Mouse (Mus musculus) layer of hippocampus, adult 8-10 months (tissue): ENCODE results near the gene Prl6a1. TPM values are rescaled to one million over a fixed set of nuclear protein-coding genes. Genes with fewer than 3 reads are reported as not detected.

Experiments used
- DNase-seq, 2 experiments: peaks; one replicate each; pipeline ENCODE4 v3.0.0; 2022; ENCODE audit warnings: low spot score in 2 of 2
- total RNA-seq, 4 experiments: library from RNA; stranded (reverse); gene quantifications; 2 replicates each; pipeline ENCODE4 v1.2.4; 2022

Gene Prl6a1
- not detected for total RNA-seq

DNA sequence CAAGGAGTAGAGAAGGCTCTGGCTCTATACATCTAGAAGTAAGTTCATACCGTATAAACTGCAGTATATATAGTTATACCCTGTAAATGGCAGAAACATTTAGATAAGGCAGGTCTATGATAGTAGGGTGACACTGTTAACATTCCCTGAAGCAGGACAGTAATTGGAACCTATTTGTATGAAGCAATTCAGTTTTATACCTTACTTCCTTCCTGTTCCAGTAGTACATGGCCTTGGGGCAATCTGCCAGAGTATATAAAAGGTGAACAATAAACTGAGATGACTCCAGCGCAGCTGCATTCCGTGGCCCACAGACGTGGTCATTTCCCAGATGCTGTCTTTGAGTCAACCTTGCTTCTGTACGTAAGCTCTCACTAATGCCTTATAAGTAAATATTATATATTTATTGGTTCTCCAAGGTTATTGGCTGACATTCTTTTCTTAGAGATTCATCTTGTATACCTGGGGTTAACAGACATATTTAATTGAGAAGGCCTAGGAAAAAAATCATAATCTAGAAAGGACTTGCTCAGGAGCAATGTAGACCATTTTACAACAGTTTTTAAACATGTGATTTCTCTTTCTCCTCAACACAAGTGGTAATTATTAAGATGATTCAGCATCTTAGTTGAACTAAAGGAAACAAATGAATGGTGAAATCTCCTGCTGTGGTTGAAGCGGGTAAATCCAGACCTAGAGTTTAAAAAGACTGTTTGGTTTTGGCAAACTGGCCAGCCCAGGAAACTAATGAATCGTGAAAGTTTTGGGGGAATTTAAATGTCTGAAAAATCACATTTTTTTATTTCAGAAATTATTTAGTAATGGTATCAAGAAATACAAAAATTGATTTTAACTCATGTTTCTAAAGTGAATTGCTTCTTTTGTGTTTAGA lies at the start of gene Prl6a1:
Gene Prl6a1 (plus strand): TSS at position 294 of the 892 bp plus-strand sequence.
- no peak for DNase-seq

DNA sequence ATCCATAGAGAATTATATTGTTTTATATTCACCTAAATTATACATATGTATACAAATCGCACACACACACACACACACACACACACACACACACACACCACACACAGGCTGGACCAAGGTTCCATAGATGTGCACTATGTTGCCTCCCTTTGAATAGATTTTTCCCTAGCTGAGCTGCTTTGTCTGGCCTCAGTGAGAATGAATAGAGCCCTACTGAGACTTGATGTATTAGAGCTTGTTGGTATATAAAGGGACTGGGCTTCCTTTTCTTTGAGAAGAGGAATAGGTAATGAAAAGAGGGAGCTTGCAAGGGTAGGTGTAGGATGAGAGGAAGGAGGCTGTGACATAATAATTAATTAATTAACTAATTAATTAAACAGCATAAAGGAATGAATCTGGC lies 22.6 kb downstream of the Prl6a1 start:
- no peak for DNase-seq

DNA sequence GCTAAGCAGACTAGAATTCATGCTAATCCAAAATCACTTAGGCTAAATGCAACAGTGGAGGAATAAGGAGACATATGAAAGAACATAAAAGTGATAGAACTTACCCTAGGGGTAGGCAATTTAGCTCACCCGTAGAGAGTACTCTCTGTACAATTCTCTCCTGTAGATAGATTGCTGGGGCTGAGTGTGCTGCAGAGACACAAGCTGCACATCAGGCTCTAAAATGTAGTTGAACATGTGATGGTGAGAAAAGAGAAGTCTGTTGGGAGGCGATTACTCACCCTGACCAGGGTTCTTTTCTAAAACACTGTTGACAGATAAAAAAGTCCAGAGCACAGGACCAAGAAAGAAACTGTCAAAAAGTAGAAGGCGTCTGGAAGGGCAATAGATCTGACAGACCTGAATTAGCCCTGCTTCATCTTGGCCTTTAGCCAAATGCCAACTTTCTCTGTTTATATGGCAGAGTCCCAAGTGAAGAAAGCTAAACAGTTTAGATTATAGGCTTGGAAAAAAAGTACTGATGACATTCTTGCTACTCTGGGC lies 30.4 kb downstream of the Prl6a1 start:
- DNase-seq = no peak

DNA sequence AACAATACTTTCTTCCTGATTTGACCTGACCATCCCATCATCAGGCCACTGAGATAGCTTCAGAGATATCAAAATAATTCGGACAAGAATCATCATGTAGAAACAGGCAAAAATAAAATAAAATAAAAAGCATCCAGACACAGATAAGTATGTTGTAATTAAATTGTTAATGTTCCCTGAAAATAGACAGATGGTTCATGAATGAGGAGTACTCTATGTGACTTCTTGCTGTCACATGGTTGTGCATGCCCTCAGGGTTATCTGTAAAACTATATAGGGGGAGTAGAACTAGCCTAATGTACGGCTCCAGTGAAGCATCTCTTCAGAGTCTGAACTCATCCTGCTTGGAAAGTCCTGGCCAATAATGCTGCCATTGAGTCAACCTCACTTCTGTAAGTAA lies 32.9 kb downstream of the Prl6a1 start, which contains the start of gene Prl8a2:
Gene Prl8a2 (plus strand): TSS at position 301 of the 400 bp plus-strand sequence.
- no peak for DNase-seq

Other genes with a start within 250 kb of the Prl6a1 start
- gene Prl3d1, start 218.4 kb upstream of the Prl6a1 start, total RNA-seq = not detected
- not detected for gene Prl3d2, start 190.9 kb upstream of the Prl6a1 start, total RNA-seq
- gene Prl3d3, start 155.8 kb upstream of the Prl6a1 start, total RNA-seq = not detected
- not detected for gene Prl3c1, start 116.0 kb upstream of the Prl6a1 start, total RNA-seq
- gene Prl3b1, start 70.8 kb upstream of the Prl6a1 start, total RNA-seq = not detected
- gene Prl3a1, start 53.2 kb upstream of the Prl6a1 start, total RNA-seq = not detected
- not detected for gene Prl8a2, start 33.0 kb downstream of the Prl6a1 start, total RNA-seq
- not detected for gene Prl2b1, start 78.2 kb downstream of the Prl6a1 start, total RNA-seq
- gene Prl8a6, start 126.1 kb downstream of the Prl6a1 start, total RNA-seq = not detected
- gene Prl8a8, start 200.6 kb downstream of the Prl6a1 start, total RNA-seq = not detected